Mouse (Mus musculus): ENCODE measurements around the gene Itga6. TPM values are rescaled to one million over a fixed set of nuclear protein-coding genes. Genes with fewer than 3 reads are reported as not detected.

Itga6 gene
- total and polyA plus RNA-seq, 3 experiments, result 1.0 to 2.7 TPM; not detected in 1

- Histone ChIP-seq H3K9ac (ENCODE audit: control insufficient read depth, low read depth, low read length, poor library complexity, severe bottlenecking) (no peak overlapping the region), H3K4me3 (ENCODE audit: control insufficient read depth in 1 of 2, insufficient read depth in 1 of 2, low read depth in 2 of 2, low read length in 2 of 2) (no peak overlapping the region)
- TF ChIP-seq GATA1 (IDR thresholded peaks at IDR 0.05; ENCODE audit: low read depth, low read length) (no peak), MXI1 (IDR thresholded peaks at IDR 0.05; ENCODE audit: low read depth, low read length) (no peak), JUND (IDR thresholded peaks at IDR 0.05; ENCODE audit: low read depth, low read length) (no peak), POLR2A (IDR thresholded peaks at IDR 0.05; ENCODE audit: control insufficient read depth in 1 of 2, insufficient read depth in 1 of 2, low read depth in 1 of 2, low read length in 2 of 2, poor library complexity in 1 of 2) (no peak), E2F4 (IDR thresholded peaks at IDR 0.05; ENCODE audit: borderline replicate concordance, low read depth, low read length) (no peak), MAX (IDR thresholded peaks at IDR 0.05; ENCODE audit: low read length) (no peak), BHLHE40 (IDR thresholded peaks at IDR 0.05; ENCODE audit: borderline replicate concordance, low read depth, low read length) (no peak), SIN3A (IDR thresholded peaks at IDR 0.05; ENCODE audit: low read length) (no peak), POLR2AphosphoS5 (IDR thresholded peaks at IDR 0.05; ENCODE audit: borderline replicate concordance, low read depth, low read length) (no peak), TAL1 (IDR thresholded peaks at IDR 0.05; ENCODE audit: low read length) (no peak)
These were observed 29.0 kb downstream of the Itga6 start for GRCm38 (mm10) chr2:71774246-71774951.

GRCm38 (mm10) chr2:71775201-71775611 is 29.8 kb downstream of the Itga6 start:
- TF ChIP-seq RCOR1 (IDR thresholded peaks at IDR 0.05; ENCODE audit: low read depth, low read length) (no peak), MXI1 (IDR thresholded peaks at IDR 0.05; ENCODE audit: low read depth, low read length) (no peak), USF1 (IDR thresholded peaks at IDR 0.05; ENCODE audit: low read depth, low read length) (no peak)
- no peak overlapping the region for H3K9ac ChIP-seq (ENCODE audit: control insufficient read depth, low read depth, low read length, poor library complexity, severe bottlenecking)
- no peak overlapping the region for H3K27ac ChIP-seq (ENCODE audit: control insufficient read depth, low read depth, low read length)
- H3K4me3 ChIP-seq (ENCODE audit: control insufficient read depth in 1 of 2, insufficient read depth in 1 of 2, low read depth in 2 of 2, low read length in 2 of 2), result no peak overlapping the region
- peaks cover 0 to 16% of the 10 kb centered on the region in 2 experiments; a peak in 2 of 4 replicates for H3K36me3 ChIP-seq (ENCODE audit: control insufficient read depth in 1 of 2, insufficient read depth in 2 of 2, low read length in 2 of 2)
- peaks cover 0 to 3% of the 10 kb centered on the region in 2 experiments; a peak in 1 of 4 replicates for H3K27me3 ChIP-seq (ENCODE audit: control insufficient read depth in 1 of 2, insufficient read depth in 2 of 2, low read length in 2 of 2)
- no peaks in the 10 kb centered on the region for H3K9me3 ChIP-seq (replicated peaks; ENCODE audit: insufficient read depth, low read length)
- H3K4me1 ChIP-seq (ENCODE audit: control insufficient read depth in 1 of 2, insufficient read depth in 2 of 2, low read length in 2 of 2), result peaks cover 6 to 15% of the 10 kb centered on the region in 2 experiments
- DNase-seq (ENCODE audit: low read depth, low spot score), result no peak
- H3K79me2 ChIP-seq (ENCODE audit: control insufficient read depth, insufficient read depth, low read length, poor library complexity), result no peaks in the 10 kb centered on the region

More at GRCm38 (mm10) chr2:71774246-71774951, 29.0 kb downstream of the Itga6 start:
- Histone ChIP-seq H3K27ac (ENCODE audit: control insufficient read depth, low read depth, low read length) (no peak overlapping the region), H3K79me2 (ENCODE audit: control insufficient read depth, insufficient read depth, low read length, poor library complexity) (no peaks in the 10 kb centered on the region), H3K36me3 (ENCODE audit: control insufficient read depth in 1 of 2, insufficient read depth in 2 of 2, low read length in 2 of 2) (peaks cover 0 to 16% of the 10 kb centered on the region in 2 experiments; a peak in 2 of 4 replicates), H3K27me3 (ENCODE audit: control insufficient read depth in 1 of 2, insufficient read depth in 2 of 2, low read length in 2 of 2) (no peaks in the 10 kb centered on the region; a peak in 1 of 4 replicates), H3K4me1 (ENCODE audit: control insufficient read depth in 1 of 2, insufficient read depth in 2 of 2, low read length in 2 of 2) (peaks cover 6 to 15% of the 10 kb centered on the region in 2 experiments), H3K9me3 (replicated peaks; ENCODE audit: insufficient read depth, low read length) (no peaks in the 10 kb centered on the region)
- no peak for DNase-seq (ENCODE audit: low read depth, low spot score)

GRCm38 (mm10) chr2:71779266-71779888 is 34.0 kb downstream of the Itga6 start:
- H3K27ac ChIP-seq (ENCODE audit: control insufficient read depth, low read depth, low read length), result no peak overlapping the region
- no peak for DNase-seq (ENCODE audit: low read depth, low spot score)
- no peak for TF ChIP-seq ZNF384 (IDR thresholded peaks at IDR 0.05; ENCODE audit: low read depth, low read length)
- TF ChIP-seq ELF1 (IDR thresholded peaks at IDR 0.05; ENCODE audit: low read depth, low read length), result no peak
- TF ChIP-seq RAD21 (IDR thresholded peaks at IDR 0.05; ENCODE audit: low read depth, low read length), result no peak
- no peak for TF ChIP-seq TCF12 (IDR thresholded peaks at IDR 0.05; ENCODE audit: low read depth, low read length)
- no peak for TF ChIP-seq MXI1 (IDR thresholded peaks at IDR 0.05; ENCODE audit: low read depth, low read length)
- TF ChIP-seq POLR2AphosphoS2 (IDR thresholded peaks at IDR 0.05; ENCODE audit: low read length), result no peak
- TF ChIP-seq MAX (IDR thresholded peaks at IDR 0.05; ENCODE audit: low read length), result no peak
- TF ChIP-seq UBTF (IDR thresholded peaks at IDR 0.05; ENCODE audit: borderline replicate concordance, insufficient read depth, low read depth, low read length), result no peak
- no peaks in the 10 kb centered on the region for H3K4me1 ChIP-seq (ENCODE audit: control insufficient read depth in 1 of 2, insufficient read depth in 2 of 2, low read length in 2 of 2)
- no peaks in the 10 kb centered on the region for H3K9me3 ChIP-seq (replicated peaks; ENCODE audit: insufficient read depth, low read length)
- no peak overlapping the region for H3K4me3 ChIP-seq (ENCODE audit: control insufficient read depth in 1 of 2, insufficient read depth in 1 of 2, low read depth in 2 of 2, low read length in 2 of 2)
- H3K79me2 ChIP-seq (ENCODE audit: control insufficient read depth, insufficient read depth, low read length, poor library complexity), result no peaks in the 10 kb centered on the region
- no peaks in the 10 kb centered on the region; a peak in 1 of 4 replicates for H3K36me3 ChIP-seq (ENCODE audit: control insufficient read depth in 1 of 2, insufficient read depth in 2 of 2, low read length in 2 of 2)
- H3K27me3 ChIP-seq (ENCODE audit: control insufficient read depth in 1 of 2, insufficient read depth in 2 of 2, low read length in 2 of 2), result peaks cover 11 to 17% of the 10 kb centered on the region in 2 experiments
- no peak overlapping the region for H3K9ac ChIP-seq (ENCODE audit: control insufficient read depth, low read depth, low read length, poor library complexity, severe bottlenecking)
